Mouse (Mus musculus) embryonic facial prominence, embryonic 12.5 days (tissue): Measurements from ENCODE around the gene Sap30l. TPM values are rescaled to one million over a fixed set of nuclear protein-coding genes. Genes with fewer than 3 reads are reported as not detected.
"Not testable (repeated sequence)": the region's sequence is repeated elsewhere in the genome, so short reads cannot be mapped to it uniquely, and the experiment has no call there.

ENCODE experiments used
- ATAC-seq: fragments of 200-750 bp; cut with Nextera tagmentation; 2 replicates; pipeline ENCODE4 v1.8.0; 2017; ENCODE audit not compliant: insufficient number of reproducible peaks, insufficient read depth, low FRiP score, low TSS enrichment
- H3K27ac ChIP-seq: fragments of 300-500 bp; sonication (generic); 2 replicates; pipeline ENCODE4 v1.5.1; 2016; ENCODE audit warnings: mild to moderate bottlenecking
- H3K27me3 ChIP-seq: fragments of 300-500 bp; sonication (generic); 2 replicates; pipeline ENCODE4 v1.6.1; 2016; ENCODE audit warnings: mild to moderate bottlenecking, moderate library complexity
- H3K36me3 ChIP-seq: fragments of 300-500 bp; sonication (generic); 2 replicates; pipeline ENCODE4 v1.6.1; 2016; ENCODE audit warnings: mild to moderate bottlenecking
- H3K4me1 ChIP-seq: fragments of 300-500 bp; sonication (generic); 2 replicates; pipeline ENCODE4 v1.6.1; 2016
- H3K4me2 ChIP-seq: fragments of 300-500 bp; sonication (generic); replicated peaks from 2 replicates; pipeline ENCODE4 v1.6.1; 2016; ENCODE audit warnings: mild to moderate bottlenecking, moderate library complexity
- H3K4me3 ChIP-seq: fragments of 300-500 bp; sonication (generic); 2 replicates; pipeline ENCODE4 v1.5.1; 2016; ENCODE audit warnings: mild to moderate bottlenecking
- H3K9ac ChIP-seq: fragments of 300-500 bp; sonication (generic); 2 replicates; pipeline ENCODE4 v1.6.1; 2016; ENCODE audit warnings: mild to moderate bottlenecking, moderate library complexity
- H3K9me3 ChIP-seq: fragments of 300-500 bp; sonication (generic); 2 replicates; pipeline ENCODE4 v1.6.1; 2016; ENCODE audit warnings: mild to moderate bottlenecking, moderate library complexity
- WGBS: fragments of 180-500 bp; shearing (Covaris S2); methylation state at CpG from one replicate; pipeline ENCODE4 v1.1.7; 2016; 5-methylcytosine and 5-hydroxymethylcytosine counted together
- polyA plus RNA-seq: library from polyadenylated mRNA; unstranded; fragments of >200 nt; fragmentation: Nextera tagmentation; extraction: Ambion mirVana; gene quantifications from 2 replicates; pipeline ENCODE4 v1.2.1, GENCODE M21; 2016

The Sap30l gene
- polyA plus RNA-seq, 1 experiment from 2014 or later: 22.8 TPM

DNA sequence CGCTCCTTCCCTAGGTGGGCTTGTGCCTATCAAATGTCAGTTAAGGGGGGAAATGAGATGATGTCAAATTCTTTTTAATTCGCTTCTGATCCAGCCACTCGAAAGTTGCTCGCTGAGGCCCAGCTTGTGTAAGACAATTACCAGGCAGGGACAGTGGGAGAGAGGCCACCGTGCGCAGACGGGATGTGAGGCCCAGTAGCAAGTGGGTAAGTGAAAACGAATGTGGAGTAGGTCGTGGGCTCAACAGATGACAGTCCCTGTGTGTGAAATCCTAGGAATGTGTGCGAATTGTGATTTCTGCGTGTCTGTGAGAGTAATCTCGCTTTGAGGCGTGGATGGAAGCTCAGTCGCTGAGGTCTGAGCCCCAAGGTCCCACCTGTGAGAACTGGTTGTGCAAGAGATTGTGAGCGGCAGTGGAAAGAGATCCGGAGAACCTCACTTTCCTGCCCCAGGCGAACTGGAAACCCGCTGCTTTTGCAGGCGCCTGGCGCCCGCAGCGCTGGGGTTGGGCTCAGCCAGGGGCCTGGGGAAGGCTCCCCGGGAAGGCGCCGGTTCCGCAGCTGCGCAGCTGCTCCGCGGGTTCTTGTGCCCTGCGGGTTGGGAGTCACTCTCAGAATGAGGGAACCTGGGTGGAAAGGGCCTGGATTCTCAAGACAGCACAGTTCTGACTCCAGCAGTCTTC is 32.0 kb downstream of the Sap30l start:
- H3K27ac ChIP-seq: no peak overlapping the region
- no peak for ATAC-seq
- peaks cover 9% of the 10 kb centered on the region; the same call in 1 of the 2 replicates for H3K4me1 ChIP-seq
- H3K36me3 ChIP-seq: no peaks in the 10 kb centered on the region
- peak overlapping the region; percentile 8; the same call in 1 of the 2 replicates for H3K9ac ChIP-seq
- under 1% methylated on average over 29 of the region's 30 CpGs for WGBS
- no peaks in the 10 kb centered on the region for H3K9me3 ChIP-seq
- H3K4me3 ChIP-seq: peak overlapping the region; percentile 7
- no peak overlapping the region; the same call in 1 of the 2 replicates for H3K4me2 ChIP-seq
- H3K27me3 ChIP-seq: peaks cover 96% of the 10 kb centered on the region

DNA sequence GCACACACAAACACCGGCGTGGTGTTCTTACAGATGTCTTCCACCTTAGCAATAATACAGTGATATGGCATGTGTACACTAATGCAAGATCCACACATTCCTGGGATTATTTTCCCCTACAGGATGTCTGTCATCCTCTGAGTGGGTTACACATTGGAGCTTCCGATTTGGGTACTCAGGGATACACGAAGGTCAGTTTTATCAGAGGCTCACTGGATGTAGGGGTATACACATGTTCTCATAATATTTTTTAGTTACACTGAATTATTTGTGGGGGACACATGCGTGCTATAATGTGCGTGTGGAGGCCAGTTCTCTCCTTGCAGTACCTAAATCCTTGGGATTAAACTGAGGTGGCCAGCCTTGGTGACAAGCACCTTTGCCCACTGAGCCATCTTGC is 32.6 kb downstream of the Sap30l start:
- Histone ChIP-seq H3K27me3 (peaks cover 97% of the 10 kb centered on the region), H3K9ac (no peak overlapping the region), H3K4me3 (no peak overlapping the region), H3K9me3 (no peaks in the 10 kb centered on the region), H3K4me2 (no peak overlapping the region; the same call in 1 of the 2 replicates), H3K36me3 (no peaks in the 10 kb centered on the region), H3K4me1 (peaks cover 9% of the 10 kb centered on the region; the same call in 1 of the 2 replicates), H3K27ac (no peak overlapping the region)
- WGBS: 9% methylated on average over 6 of the region's 6 CpGs
- no peak for ATAC-seq

DNA sequence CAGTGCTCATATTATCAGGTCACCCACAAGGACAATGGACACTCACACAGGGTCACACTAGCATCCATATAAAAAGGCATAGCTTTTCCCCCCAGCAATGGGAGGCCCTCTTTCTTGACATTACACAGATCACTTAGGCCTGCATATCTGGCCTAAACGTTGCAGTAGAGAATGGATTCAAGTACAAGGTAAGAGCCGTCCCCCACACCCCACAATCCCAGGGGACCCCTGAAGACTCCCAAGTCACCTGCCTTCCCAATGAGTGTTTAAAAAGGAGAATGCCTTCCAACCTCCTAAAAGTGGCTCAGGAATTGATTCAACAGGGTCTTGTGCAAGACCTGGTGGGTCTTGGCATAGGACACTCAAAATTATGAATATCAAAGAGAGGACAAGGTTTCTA is 33.9 kb downstream of the Sap30l start:
- no peaks in the 10 kb centered on the region for H3K36me3 ChIP-seq
- H3K27ac ChIP-seq: no peak overlapping the region
- no peak overlapping the region for H3K9ac ChIP-seq
- H3K4me1 ChIP-seq: peaks cover 9% of the 10 kb centered on the region; the same call in 1 of the 2 replicates
- 15% methylated on average over 2 of the region's 2 CpGs for WGBS
- no peak overlapping the region for H3K4me3 ChIP-seq
- no peaks in the 10 kb centered on the region for H3K9me3 ChIP-seq
- H3K27me3 ChIP-seq: peaks cover 97% of the 10 kb centered on the region
- no peak overlapping the region for H3K4me2 ChIP-seq
- ATAC-seq: no peak

DNA sequence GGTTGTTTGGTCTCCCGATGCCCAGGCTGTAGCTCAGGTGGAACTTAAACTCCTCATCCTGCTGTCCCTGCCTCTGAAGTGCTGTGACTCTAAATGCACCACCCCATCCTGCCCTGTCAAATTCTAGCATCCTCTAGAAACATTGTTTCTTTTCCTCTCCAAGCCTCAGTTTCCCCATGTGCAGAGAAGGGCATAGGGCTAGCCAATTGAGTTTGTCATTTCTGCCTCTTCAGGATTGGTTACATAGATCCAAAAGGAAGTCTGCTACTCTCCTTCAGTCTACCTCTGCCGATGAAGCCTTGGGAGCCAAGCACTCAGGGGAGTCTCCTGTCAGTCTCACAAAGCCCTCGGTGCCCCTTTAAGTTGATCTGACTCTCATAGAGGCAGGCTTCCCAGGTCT is 34.5 kb downstream of the Sap30l start:
- Histone ChIP-seq H3K9me3 (no peaks in the 10 kb centered on the region), H3K4me2 (no peak overlapping the region), H3K36me3 (no peaks in the 10 kb centered on the region), H3K4me1 (peaks cover 9% of the 10 kb centered on the region; the same call in 1 of the 2 replicates), H3K27me3 (peaks cover 97% of the 10 kb centered on the region), H3K9ac (no peak overlapping the region), H3K27ac (no peak overlapping the region), H3K4me3 (no peak overlapping the region)
- 11% methylated on average over 3 of the region's 3 CpGs for WGBS
- no peak for ATAC-seq

DNA sequence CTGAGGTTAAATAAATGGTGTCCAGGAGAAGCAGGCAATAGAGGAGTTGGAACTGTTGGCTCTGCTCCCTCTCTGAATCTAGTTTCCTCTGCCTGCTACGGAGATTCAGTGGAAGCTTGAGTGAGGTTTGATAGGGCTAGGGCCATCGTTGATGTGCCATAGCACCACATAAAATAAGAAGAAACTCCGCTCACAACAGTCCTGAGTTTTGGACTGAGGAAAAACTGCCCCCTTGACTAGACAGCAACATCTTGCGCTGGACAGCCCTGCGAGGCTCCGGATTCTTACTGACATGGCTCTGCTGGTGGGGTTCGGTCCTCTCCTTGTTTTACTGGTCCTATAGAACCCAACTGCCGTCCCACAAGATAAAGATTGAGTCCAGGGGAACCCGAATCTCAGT is 35.0 kb downstream of the Sap30l start:
- WGBS: 7% methylated on average over 9 of the region's 9 CpGs
- no peak overlapping the region for H3K4me2 ChIP-seq

DNA sequence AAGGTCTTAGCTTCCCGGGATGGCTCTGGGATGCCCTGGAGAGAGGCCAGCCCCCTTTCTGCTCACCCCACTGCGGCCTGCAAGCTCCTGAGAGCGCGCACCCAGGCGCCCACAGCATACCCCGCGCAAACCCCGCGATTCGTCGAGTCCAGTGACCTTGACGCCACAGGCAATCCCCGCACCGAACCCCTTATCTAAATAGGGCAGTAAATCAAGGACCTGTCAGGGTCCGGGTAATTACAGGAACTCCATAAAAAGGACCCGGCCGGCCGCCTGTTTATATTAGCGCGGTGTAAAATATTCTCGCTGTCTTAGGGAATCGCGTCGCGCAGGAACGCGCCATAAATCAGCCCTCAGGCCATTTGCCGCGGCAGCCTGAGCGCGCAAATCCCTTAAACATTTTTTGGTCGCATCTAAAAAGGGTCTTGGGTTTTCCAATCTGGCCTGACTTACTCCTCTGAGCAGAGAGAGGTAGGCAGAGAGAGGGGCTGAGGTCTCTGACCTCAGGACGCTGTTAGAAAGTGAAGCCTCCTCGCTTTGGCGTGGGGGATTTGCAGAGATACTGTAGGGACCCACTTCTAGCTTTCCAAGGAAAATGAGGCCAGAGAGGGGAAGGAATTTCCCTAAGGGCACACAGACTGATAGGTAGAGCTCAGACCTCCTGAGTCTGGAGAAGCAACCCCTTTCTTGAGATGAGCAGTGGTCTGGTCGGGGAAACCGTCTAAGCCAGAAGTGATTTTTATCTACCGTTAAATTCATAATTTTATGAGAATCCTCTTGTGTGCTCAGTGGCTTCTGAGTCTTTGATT is 35.6 kb downstream of the Sap30l start:
- 0 out of 2 replicates have a peak overlapping the region, but pooled peaks have one; percentile 1 for H3K4me3 ChIP-seq
- no peak overlapping the region for H3K27ac ChIP-seq
- H3K4me1 ChIP-seq: peaks cover 9% of the 10 kb centered on the region; the same call in 1 of the 2 replicates
- ATAC-seq: no peak
- H3K4me2 ChIP-seq: no peak overlapping the region; the same call in 1 of the 2 replicates
- no peaks in the 10 kb centered on the region for H3K9me3 ChIP-seq
- H3K36me3 ChIP-seq: no peaks in the 10 kb centered on the region
- peaks cover 96% of the 10 kb centered on the region for H3K27me3 ChIP-seq
- under 1% methylated on average over 38 of the region's 38 CpGs for WGBS
- no peak overlapping the region for H3K9ac ChIP-seq

More for the DNA sequence above, 35.0 kb downstream of the Sap30l start:
- Histone ChIP-seq H3K36me3 (no peaks in the 10 kb centered on the region), H3K9ac (no peak overlapping the region), H3K4me3 (no peak overlapping the region), H3K9me3 (no peaks in the 10 kb centered on the region), H3K27me3 (peaks cover 97% of the 10 kb centered on the region), H3K4me1 (peaks cover 9% of the 10 kb centered on the region; the same call in 1 of the 2 replicates), H3K27ac (no peak overlapping the region)
- no peak for ATAC-seq

DNA sequence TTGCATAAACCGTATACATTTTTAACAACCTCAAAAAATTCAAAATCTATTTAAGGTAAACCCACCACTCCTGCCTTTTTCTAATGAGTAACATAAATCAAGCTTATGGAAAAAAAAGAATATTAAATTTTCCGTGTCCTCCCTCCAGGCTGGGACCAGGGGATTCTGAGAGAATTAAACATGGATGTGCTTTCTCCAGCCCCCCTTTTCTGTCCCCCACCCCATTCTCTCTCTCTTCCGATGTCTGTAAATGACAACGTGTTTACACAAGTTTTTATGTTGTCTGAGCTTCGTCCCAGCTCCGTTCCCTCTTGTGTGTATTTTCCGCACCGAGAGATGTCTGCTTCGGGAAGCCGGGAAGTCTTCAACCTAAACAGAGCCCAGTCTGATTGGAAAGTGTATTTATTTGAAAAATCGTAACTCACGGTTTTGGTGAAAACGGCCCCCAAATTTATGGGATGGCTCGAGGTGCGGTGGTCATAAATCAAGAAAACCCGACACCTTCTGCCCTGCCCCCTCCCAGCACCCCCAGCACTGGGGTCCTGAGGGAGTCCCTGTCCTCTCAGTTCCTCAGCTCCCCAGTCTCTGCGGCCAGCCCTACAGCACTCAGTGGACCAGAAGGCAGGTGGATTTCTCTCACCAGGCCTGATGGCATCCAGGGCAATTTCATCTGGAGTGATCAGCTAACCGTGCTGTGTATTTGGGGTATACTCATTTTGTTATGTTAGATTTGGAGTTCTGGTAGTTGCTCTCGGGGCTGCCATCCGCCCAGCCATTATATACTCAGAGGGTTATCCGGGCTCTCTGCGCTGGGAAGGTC is 36.6 kb downstream of the Sap30l start:
- no peak overlapping the region for H3K4me2 ChIP-seq
- peaks cover 9% of the 10 kb centered on the region; the same call in 1 of the 2 replicates for H3K4me1 ChIP-seq
- H3K27ac ChIP-seq: no peak overlapping the region
- H3K4me3 ChIP-seq: no peak overlapping the region
- H3K36me3 ChIP-seq: no peaks in the 10 kb centered on the region
- 5% methylated on average over 22 of the region's 22 CpGs for WGBS
- peaks cover 92% of the 10 kb centered on the region for H3K27me3 ChIP-seq
- H3K9ac ChIP-seq: no peak overlapping the region
- H3K9me3 ChIP-seq: no peaks in the 10 kb centered on the region
- ATAC-seq: no peak

DNA sequence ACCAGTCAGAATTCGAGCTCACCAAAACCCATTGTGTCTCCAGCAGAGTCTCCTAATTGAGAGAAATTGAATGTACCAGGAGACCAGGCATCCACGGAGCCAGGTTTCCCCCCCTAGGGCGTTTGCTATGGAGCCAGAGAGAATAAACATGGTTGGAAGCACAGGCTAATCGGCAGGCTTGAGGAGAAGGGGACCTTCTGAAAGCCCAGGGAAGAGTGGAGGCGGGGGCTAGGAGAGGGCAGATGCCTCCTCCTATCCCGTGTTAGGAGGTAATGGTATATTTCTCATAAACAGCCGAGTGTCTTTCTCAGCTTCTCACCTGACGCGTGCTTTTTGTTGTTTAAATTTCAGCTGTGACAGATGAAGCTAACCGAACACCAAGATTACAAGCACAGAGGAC is 39.5 kb downstream of the Sap30l start:
- 9% methylated on average over 10 of the region's 10 CpGs for WGBS
- Histone ChIP-seq H3K27me3 (peaks cover 68% of the 10 kb centered on the region), H3K9me3 (no peaks in the 10 kb centered on the region), H3K9ac (no peak overlapping the region), H3K4me2 (no peak overlapping the region), H3K4me1 (0 out of 2 replicates have a peak, but pooled peaks cover 3% of the 10 kb centered on the region), H3K27ac (no peak overlapping the region), H3K4me3 (no peak overlapping the region), H3K36me3 (no peaks in the 10 kb centered on the region)
- no peak for ATAC-seq

DNA sequence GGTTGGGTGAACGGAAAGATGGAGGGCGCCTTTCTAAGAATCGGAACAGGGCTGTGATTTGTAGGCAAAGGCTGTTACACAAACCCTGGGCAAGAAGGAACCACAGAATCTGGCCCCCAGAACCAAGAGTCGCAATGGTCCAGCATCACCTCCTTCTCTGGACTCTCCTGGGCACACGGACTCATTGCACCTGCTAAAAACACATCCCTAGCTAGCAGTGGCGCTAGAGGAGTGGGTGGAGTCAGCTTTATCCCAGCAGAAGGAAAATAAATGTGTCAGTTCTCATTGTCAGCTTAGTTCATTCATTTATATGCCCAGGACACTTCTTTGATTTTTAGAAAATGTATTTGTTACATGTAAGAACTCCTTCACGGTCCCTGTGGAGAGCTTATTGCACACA is 40.0 kb downstream of the Sap30l start:
- Histone ChIP-seq H3K9ac (no peak overlapping the region), H3K4me3 (no peak overlapping the region), H3K9me3 (no peaks in the 10 kb centered on the region), H3K36me3 (no peaks in the 10 kb centered on the region), H3K27ac (no peak overlapping the region), H3K4me1 (0 out of 2 replicates have a peak, but pooled peaks cover 3% of the 10 kb centered on the region), H3K27me3 (peaks cover 64% of the 10 kb centered on the region), H3K4me2 (no peak overlapping the region)
- ATAC-seq: no peak
- 22% methylated on average over 7 of the region's 7 CpGs for WGBS

DNA sequence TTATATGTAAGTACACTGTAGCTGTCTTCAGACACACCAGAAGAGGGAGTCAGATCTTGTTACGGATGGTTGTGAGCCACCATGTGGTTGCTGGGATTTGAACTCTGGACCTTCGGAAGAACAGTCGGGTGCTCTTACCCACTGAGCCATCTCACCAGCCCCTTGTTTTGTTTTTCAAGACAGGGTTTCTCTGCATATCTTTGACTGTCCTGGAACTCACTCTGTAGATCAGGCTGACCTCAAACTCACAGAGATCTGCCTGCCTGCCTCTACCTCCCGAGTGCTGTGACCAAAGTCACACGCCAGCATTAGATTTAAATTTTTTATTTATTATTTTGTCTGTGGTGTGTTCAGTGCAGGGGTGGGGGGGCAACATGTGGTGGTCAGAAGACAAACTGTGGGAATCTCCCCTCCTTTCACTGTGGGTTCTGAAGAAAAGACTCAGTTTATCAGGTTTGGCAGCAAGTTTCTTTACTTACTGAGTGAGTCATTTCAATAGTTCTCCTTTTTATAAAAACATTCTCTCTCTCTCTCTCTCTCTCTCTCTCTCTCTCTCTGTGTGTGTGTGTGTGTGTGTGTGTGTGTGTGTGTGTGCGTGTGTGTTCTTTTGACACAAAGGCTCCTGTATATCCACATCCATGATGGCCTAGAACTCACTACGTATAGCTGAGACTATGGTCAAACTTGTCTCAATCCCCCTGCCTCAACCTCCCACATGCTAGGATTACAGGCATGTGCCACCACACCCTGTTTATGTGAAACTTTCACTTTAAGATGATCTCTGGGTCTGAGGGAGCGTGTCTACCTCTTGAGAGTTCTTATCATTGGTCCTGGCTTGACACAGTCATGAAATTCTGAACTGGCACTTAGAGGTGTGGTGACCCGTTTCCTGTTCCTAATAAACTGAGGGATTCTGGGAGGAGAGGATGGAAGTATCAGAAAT is 45.3 kb downstream of the Sap30l start:
- 83% methylated on average over 8 of the region's 9 CpGs for WGBS
- not testable (repeated sequence) for H3K4me3 ChIP-seq, H3K9ac ChIP-seq, H3K9me3 ChIP-seq, H3K36me3 ChIP-seq, H3K4me2 ChIP-seq, ATAC-seq, H3K27ac ChIP-seq, H3K4me1 ChIP-seq
- peaks cover 22% of the 10 kb centered on the region for H3K27me3 ChIP-seq
